Mouse (Mus musculus) layer of hippocampus, postnatal 36 days (tissue): ENCODE data around the gene Ecm1. TPM values are rescaled to one million over a fixed set of nuclear protein-coding genes. Genes with fewer than 3 reads are reported as not detected.
"Not testable (repeated sequence)": the region's sequence is repeated elsewhere in the genome, so short reads cannot be mapped to it uniquely, and the experiment has no call there.

ENCODE experiments used
- DNase-seq, 2 experiments: peaks; one replicate each; pipeline ENCODE4 v3.0.0; 2022
- total RNA-seq, 2 experiments: library from RNA; stranded (reverse); gene quantifications; 2 replicates each; pipeline ENCODE4 v1.2.3; 2021

The Ecm1 gene
- total RNA-seq, 2 experiments from 2014 or later, result 8.4 to 10.5 TPM

DNA sequence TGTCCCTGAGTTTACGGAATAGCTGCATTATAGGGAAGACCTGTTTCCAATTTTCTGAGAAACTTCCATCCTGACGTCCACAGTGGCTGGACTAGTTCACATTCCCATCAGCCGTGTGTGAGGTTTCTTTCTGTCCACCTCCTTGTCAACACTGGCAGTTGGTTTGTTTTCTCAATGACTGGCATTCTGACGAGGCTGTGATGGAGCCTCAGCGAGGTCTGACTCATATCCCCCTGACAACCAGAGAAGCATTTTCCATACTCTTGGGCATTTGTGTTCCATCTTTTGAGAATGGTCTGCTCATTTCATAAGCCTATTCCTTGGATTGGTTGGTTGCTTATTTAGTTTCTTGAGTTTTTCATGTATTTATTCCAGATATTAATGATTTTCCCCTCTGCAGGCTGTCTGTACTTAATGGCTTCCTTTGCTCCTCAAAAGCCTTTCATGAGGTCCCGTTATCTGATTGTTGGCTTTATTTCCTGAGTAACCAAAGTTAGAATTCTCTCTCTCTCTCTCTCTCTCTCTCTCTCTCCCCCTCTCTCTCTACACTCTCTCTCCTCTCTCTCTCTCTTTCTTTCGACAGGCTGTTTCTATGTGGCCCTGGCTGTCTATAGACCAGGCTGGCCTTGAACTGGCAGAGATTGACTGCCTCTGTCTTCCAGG, 12.5 kb downstream of the Ecm1 start:
- DNase-seq, result no peak

DNA sequence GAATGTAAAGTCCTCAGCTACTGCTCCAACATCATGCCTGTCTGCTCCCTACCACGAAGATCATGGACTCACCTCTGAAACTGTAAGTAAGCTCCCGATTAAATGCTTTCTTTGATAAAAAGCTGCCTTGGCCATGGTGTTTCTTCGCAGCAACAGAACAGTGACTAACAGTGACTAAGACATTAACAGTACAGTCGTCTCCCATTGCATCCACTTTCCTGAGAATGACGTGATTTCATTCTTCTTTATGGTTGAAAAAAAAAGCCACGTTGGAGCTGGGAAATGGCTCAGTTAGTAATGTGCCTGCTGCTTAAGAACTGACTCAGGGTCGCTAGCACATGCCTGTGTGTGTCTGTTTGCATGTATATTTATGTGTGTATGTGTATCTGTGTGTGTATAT, 13.5 kb downstream of the Ecm1 start:
- no peak for DNase-seq

- DNase-seq, result no peak
These were observed 17.0 kb downstream of the Ecm1 start for GRCm38 (mm10) chr3:95722386-95722785.

GRCm38 (mm10) chr3:95718153-95718552, 21.2 kb downstream of the Ecm1 start:
- DNase-seq, result no peak

- DNase-seq, result no peak
These were observed 23.3 kb downstream of the Ecm1 start for GRCm38 (mm10) chr3:95716075-95716474.

GRCm38 (mm10) chr3:95709967-95710366, 29.4 kb downstream of the Ecm1 start:
- no peak for DNase-seq

- no peak for DNase-seq
These were observed 30.3 kb downstream of the Ecm1 start for GRCm38 (mm10) chr3:95709044-95709443.

DNA sequence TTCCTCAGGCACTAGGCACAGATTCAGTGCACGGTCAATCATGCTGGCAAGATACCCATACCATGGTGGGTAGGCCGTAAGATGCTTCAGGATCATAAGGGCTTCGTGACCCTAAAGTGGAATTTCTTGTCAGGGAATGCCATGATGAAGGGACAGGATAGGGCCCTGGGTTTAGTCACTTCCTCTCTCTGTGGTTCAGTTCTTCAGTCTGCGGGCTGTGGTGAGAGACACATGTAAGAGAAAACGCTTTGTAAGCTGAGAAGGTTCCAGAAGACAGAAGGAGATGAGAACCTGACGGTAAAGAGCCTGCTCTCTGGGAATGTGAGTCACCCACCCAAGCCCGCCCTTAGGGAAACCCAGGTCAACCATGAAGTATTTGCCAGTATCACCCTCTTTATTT, 31.9 kb downstream of the Ecm1 start:
- no peak for DNase-seq

DNA sequence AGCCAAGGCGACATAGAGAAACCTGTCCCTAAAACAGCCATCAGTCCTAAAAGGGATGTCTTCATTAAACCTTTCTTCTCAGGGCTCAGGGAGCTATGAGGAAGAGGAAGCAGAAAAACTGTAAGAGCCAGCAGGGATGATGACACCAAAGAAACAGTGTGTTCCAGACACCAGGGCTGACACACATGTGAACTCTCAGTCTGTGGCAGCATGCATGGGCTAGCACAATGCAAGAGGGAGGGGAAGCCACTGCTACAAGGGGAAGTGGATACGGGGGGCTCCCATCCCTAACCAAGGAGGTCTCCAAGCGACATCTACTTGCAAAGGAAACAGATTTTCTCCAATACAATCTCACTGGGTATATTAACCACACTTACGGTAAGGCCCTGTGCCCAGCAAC, 33.1 kb downstream of the Ecm1 start:
- no peak for DNase-seq

GRCm38 (mm10) chr3:95704612-95705011, 34.8 kb downstream of the Ecm1 start:
- no peak for DNase-seq

DNA sequence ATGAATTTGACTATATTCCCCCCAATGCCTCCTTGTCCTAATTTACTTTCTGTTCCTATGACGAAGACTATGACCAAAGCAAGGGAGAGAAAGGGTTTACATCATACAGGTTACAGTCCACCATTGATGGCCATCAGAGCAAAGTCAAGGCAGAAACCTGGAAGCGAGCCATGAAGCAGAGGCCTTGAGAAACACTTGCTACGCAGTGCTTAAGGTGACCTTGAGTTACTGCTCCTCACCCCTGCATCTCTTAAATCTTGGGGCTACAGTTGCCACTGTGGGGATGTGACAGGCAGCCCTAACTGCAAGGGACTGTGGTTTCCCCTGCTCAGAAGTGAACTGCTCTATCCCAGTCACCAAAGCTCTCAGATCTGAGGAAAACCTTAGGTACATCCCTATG, 36.1 kb downstream of the Ecm1 start:
- no peak for DNase-seq

DNA sequence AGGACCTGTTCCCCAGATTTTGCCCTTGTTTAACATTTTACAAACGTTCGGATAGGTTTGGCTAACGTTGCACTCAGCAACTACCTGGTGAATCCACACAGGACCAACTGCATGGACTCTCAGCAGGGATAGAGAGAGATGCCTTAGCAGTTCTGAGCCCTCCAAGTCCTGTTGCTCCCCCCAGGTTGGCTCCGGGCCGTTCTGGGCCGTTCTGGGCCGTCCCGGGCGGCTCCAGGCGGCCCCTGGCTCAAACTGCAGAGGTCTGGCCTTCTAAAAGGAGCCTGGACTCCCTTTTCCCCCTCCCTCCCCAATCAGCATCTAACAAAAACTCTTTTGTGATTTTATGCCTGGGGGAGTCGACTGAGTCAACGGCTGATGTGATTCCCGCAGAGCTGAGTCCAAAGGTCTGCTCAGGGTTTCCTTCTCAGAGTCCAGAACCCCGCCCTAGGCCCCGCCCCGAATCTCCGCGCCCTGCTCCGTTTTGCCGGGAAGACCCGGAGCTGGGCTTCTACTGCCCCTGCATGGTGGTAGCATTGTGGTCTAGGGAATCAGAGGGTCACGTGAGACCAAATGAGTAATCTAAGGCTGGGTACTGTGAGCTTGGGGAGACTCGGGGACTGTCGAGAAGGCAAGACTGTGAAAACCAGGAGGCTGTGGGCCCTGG, 37.4 kb downstream of the Ecm1 start:
- DNase-seq, result peak; percentile 23 to 42

GRCm38 (mm10) chr3:95701085-95701484, 38.3 kb downstream of the Ecm1 start:
- DNase-seq, result no peak

DNA sequence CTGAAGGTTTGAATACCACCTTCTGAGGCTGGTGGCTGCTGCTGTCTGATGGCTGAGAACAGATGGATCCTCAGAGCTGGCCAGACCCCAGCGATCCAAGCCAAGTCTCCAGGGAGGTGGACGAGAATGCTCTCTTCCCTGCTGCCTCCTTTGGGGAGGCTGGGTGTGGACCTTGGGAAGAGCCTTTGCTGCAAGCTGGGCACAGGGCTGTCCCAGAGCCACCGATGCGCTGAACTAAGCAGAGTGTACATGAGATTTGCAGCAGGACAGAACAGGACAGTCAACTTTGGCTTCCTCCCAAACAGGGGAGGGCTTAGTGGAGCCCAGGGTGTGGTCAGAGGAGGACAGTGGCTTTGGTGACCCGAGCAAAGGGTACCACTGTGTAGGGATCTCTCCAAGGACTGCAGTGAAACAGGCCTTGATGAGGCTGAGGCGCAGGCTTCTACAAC, 39.1 kb downstream of the Ecm1 start:
- DNase-seq, result no peak

DNA sequence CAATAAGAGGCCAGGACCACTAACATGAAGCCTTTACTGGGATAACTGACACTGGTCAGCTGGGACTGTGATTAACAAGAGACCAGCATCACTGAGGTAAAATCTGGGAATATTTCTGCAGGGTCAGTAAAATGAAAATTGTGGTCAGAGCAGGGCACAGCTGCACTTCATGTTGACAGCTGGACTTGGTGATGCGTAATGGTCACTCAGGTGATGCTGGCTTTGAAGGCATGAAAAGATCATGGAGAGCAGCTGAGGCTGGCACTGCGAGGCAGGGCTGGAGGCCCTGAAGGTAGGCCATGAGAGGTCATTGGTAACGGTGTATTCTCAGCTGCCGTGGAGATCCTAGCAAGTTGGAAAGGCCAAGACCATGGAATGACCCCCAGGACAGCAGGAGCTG, 41.1 kb downstream of the Ecm1 start:
- no peak for DNase-seq

DNA sequence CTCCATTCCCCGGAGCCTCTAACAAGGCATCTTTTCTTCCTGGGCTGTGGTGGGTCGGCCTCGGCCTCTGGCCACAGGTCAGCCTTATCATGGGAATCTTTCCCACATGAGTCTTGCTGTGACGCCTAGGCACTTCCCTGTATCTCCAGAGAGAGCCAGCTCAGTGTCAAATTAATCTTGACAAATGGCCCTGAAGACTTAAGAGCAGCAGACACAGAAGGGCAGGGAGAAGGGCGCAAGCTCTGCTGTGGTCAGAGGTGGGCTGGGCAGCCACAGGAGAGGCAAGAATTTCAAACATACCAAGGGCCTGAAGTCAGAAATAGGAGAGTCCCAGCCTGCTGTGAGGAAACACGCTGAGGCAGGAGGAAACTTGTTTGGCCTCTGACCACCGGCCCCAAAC, 43.0 kb downstream of the Ecm1 start:
- DNase-seq, result no peak

- no peak for DNase-seq
These were observed 43.6 kb downstream of the Ecm1 start for GRCm38 (mm10) chr3:95695796-95696195.

GRCm38 (mm10) chr3:95694808-95695703, 44.3 kb downstream of the Ecm1 start:
- no peak for DNase-seq

- no peak for DNase-seq
These were observed 45.3 kb downstream of the Ecm1 start for GRCm38 (mm10) chr3:95693821-95694807.

GRCm38 (mm10) chr3:95692677-95693076, 46.7 kb downstream of the Ecm1 start:
- no peak for DNase-seq

DNA sequence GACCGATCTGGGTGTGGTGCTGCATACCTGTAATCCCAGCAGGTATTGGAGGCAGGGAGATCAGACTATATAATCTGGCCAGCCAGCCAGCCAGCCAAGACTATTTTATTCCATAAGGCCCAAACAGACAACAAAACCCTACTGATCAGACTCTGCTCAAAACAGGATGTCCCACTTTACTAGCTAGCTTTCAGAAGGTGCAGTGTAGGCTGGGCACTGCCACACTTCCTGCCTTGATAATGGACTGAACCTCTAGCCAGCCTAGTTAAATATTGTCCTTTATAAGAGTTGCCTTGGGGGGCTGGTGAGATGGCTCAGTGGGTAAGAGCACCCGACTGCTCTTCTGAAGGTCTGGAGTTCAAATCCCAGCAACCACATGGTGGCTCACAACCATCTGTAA, 48.8 kb downstream of the Ecm1 start:
- not testable (repeated sequence) for DNase-seq

DNA sequence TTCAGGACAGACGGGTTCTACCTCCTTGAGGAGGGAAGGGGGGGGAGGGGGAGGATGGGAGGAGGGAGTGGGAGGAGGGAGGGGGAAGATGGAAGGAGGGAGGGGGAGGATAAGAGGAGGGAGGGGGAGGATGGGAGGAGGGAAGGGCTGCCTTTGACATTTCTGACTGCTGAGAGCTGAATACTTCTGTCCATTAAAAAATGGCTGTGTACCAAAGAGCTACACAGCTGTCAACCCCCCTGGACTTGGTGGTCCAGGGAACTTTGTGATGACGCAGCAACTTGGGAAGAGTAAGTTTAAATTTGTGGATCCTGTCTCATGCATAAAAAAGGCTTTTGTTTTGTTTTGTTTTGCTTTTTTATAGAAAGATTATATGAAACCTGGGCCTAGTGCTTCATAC, 49.4 kb downstream of the Ecm1 start:
- no peak for DNase-seq
